Mouse (Mus musculus) thymus, adult 2 months (tissue): ENCODE results near the gene Tmco1. TPM values are rescaled to one million over a fixed set of nuclear protein-coding genes. Genes with fewer than 3 reads are reported as not detected.

Experiments
- DNase-seq: peaks from one replicate; pipeline ENCODE4 v3.0.0; 2021
- H3K27ac ChIP-seq: fragments of 200-500 bp; 2 replicates; pipeline ENCODE4 v1.5.1; 2012; ENCODE audit warnings: low read length, control low read depth; ENCODE audit not compliant: control insufficient read depth, insufficient read depth
- H3K27me3 ChIP-seq: fragments of 200-500 bp; 2 replicates; pipeline ENCODE4 v1.6.1; 2012; ENCODE audit warnings: mild to moderate bottlenecking, low read length, moderate library complexity, mixed read lengths; ENCODE audit not compliant: control insufficient read depth, insufficient read depth
- H3K36me3 ChIP-seq: fragments of 200-500 bp; 2 replicates; pipeline ENCODE4 v1.6.1; 2012; ENCODE audit warnings: mild to moderate bottlenecking, low read length, moderate library complexity; ENCODE audit not compliant: control insufficient read depth, insufficient read depth
- H3K4me1 ChIP-seq: fragments of 200-500 bp; replicated peaks from 2 replicates; pipeline ENCODE4 v1.6.1; 2012; ENCODE audit warnings: low read length; ENCODE audit not compliant: control insufficient read depth, insufficient read depth
- H3K4me3 ChIP-seq: fragments of 200-500 bp; 2 replicates; pipeline ENCODE4 v1.5.1; 2012; ENCODE audit warnings: mild to moderate bottlenecking, low read length, control low read depth, moderate library complexity; ENCODE audit not compliant: control insufficient read depth, insufficient read depth
- CTCF ChIP-seq: fragments of 200-500 bp; IDR thresholded peaks from 2 replicates; pipeline ENCODE4 v1.5.1; 2012; ENCODE audit warnings: mild to moderate bottlenecking, control low read depth, low read length, moderate library complexity, borderline replicate concordance; ENCODE audit not compliant: control insufficient read depth, poor library complexity, insufficient read depth; ENCODE audit errors: extremely low read depth
- POLR2A ChIP-seq: fragments of 200-500 bp; IDR thresholded peaks from 2 replicates; pipeline ENCODE4 v1.6.1; 2012; ENCODE audit warnings: mild to moderate bottlenecking, low read length, control low read depth, moderate library complexity; ENCODE audit not compliant: control insufficient read depth, poor library complexity, insufficient read depth; ENCODE audit errors: extremely low read depth
- WGBS: fragments of 180-500 bp; shearing (Covaris S2); methylation state at CpG from one replicate; pipeline ENCODE4 v1.1.7; 2018; 5-methylcytosine and 5-hydroxymethylcytosine counted together
- polyA plus RNA-seq: library from polyadenylated mRNA; depleted of rRNA; stranded (reverse); fragments of >200 nt; gene quantifications from 2 replicates; pipeline ENCODE4 v1.2.3, GENCODE M21; 2012

Gene Tmco1
- polyA plus RNA-seq, 1 experiment = 44.9 TPM

- Histone ChIP-seq H3K4me1 (peaks cover 7% of the 10 kb centered on the region), H3K27ac (no peak overlapping the region), H3K27me3 (no peaks in the 10 kb centered on the region), H3K36me3 (no peaks in the 10 kb centered on the region), H3K4me3 (no peak overlapping the region)
- WGBS = 25% methylated on average over 11 of the region's 11 CpGs
- no peak for TF ChIP-seq POLR2A
- TF ChIP-seq CTCF = no peak
- DNase-seq = no peak
These were observed 19.3 kb upstream of the Tmco1 start for GRCm38 (mm10) chr1:167288665-167289538.

- Histone ChIP-seq H3K4me1 (peaks cover 7% of the 10 kb centered on the region), H3K36me3 (no peaks in the 10 kb centered on the region), H3K27me3 (no peaks in the 10 kb centered on the region), H3K27ac (no peak overlapping the region), H3K4me3 (no peak overlapping the region)
- WGBS = 49% methylated on average over 11 of the region's 11 CpGs
- no peak for DNase-seq
- TF ChIP-seq CTCF = no peak
- no peak for TF ChIP-seq POLR2A
These were observed 18.5 kb upstream of the Tmco1 start for GRCm38 (mm10) chr1:167289567-167290262.

- Histone ChIP-seq H3K27ac (no peak overlapping the region), H3K4me3 (no peak overlapping the region), H3K4me1 (peaks cover 6% of the 10 kb centered on the region), H3K36me3 (no peaks in the 10 kb centered on the region), H3K27me3 (no peaks in the 10 kb centered on the region)
- DNase-seq = no peak
- 76% methylated on average over 6 of the region's 6 CpGs for WGBS
- TF ChIP-seq POLR2A (no peak), CTCF (no peak)
These were observed 17.9 kb upstream of the Tmco1 start for GRCm38 (mm10) chr1:167290263-167290592.

- Histone ChIP-seq H3K4me3 (no peak overlapping the region), H3K36me3 (no peaks in the 10 kb centered on the region), H3K27me3 (no peaks in the 10 kb centered on the region), H3K4me1 (peaks cover 3% of the 10 kb centered on the region), H3K27ac (no peak overlapping the region)
- no peak for DNase-seq
- TF ChIP-seq CTCF = no peak
- no peak for TF ChIP-seq POLR2A
- 94% methylated on average over 8 of the region's 8 CpGs for WGBS
These were observed 16.6 kb upstream of the Tmco1 start for GRCm38 (mm10) chr1:167291610-167292009.

- Histone ChIP-seq H3K4me1 (peaks cover 3% of the 10 kb centered on the region), H3K27me3 (no peaks in the 10 kb centered on the region), H3K27ac (no peak overlapping the region), H3K36me3 (no peaks in the 10 kb centered on the region), H3K4me3 (no peak overlapping the region)
- TF ChIP-seq CTCF (no peak), POLR2A (no peak)
- DNase-seq = no peak
- 80% methylated on average over 11 of the region's 11 CpGs for WGBS
These were observed 15.7 kb upstream of the Tmco1 start for GRCm38 (mm10) chr1:167292447-167292846.

- 81% methylated on average over 13 of the region's 13 CpGs for WGBS
- no peak for DNase-seq
- Histone ChIP-seq H3K27ac (no peak overlapping the region), H3K4me1 (no peaks in the 10 kb centered on the region), H3K27me3 (no peaks in the 10 kb centered on the region), H3K4me3 (no peak overlapping the region), H3K36me3 (no peaks in the 10 kb centered on the region)
- no peak for TF ChIP-seq CTCF
- TF ChIP-seq POLR2A = no peak
These were observed 12.3 kb upstream of the Tmco1 start for GRCm38 (mm10) chr1:167295679-167296402.
